Mouse (Mus musculus) C2C12 (cell line): ENCODE measurements around the gene Crabp2.

Experiments used
- CEBPB ChIP-seq: IDR thresholded peaks from one replicate; pipeline ENCODE4 v1.6.1; 2011; ENCODE audit warnings: low read depth, mild to moderate bottlenecking, control low read depth, moderate library complexity
- CTCF ChIP-seq: IDR thresholded peaks from one replicate; pipeline ENCODE4 v1.5.1; 2011; ENCODE audit not compliant: control insufficient read depth, insufficient read depth, insufficient read length
- FOSL1 ChIP-seq: IDR thresholded peaks from one replicate; pipeline ENCODE4 v1.8.0; 2011; ENCODE audit warnings: mild to moderate bottlenecking, low read length; ENCODE audit not compliant: poor library complexity, insufficient read depth, severe bottlenecking
- MAX ChIP-seq: IDR thresholded peaks from one replicate; pipeline ENCODE4 v1.6.1; 2011; ENCODE audit warnings: mild to moderate bottlenecking, control low read depth
- MYOD1 ChIP-seq: IDR thresholded peaks from one replicate; pipeline ENCODE4 v1.6.1; 2011; ENCODE audit warnings: low read depth; ENCODE audit not compliant: control insufficient read depth, insufficient read length
- MYOG ChIP-seq: IDR thresholded peaks from one replicate; pipeline ENCODE4 v1.6.1; 2011; ENCODE audit not compliant: control insufficient read depth, insufficient read length; ENCODE audit errors: extremely low read depth
- USF1 ChIP-seq: IDR thresholded peaks from one replicate; pipeline ENCODE4 v1.6.1; 2011; ENCODE audit warnings: low read depth, mild to moderate bottlenecking, control low read depth, moderate library complexity

DNA sequence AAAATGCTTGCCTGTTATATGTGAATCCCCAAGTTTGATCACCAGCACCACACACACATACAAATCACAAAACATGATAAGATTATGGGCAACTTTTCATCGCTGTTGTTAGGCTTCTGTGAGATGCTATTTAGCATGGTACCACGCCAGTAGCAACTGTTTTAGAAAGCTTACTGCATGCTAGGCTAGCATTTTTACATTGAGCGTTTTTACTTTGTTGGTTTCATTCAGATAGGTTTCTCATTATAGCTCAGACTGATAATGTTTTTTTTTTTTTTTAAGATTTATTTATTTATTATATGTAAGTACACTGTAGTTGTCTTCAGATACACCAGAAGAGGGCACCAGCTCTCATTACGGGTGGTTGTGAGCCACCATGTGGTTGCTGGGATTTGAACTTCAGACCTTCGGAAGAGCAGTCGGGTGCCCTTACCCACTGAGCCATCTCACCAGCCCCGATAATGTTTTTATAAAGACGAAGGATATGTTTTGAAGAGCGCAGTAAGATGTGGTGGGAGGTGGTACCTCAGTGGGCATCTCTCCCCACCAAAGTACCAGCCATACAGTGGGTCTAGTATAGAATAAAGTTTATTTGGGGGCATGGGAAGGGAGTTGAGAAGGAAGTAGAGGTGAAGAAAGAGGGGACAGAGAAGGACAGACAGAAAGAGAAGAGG lies 28.1 kb upstream of the Crabp2 start:
- TF ChIP-seq CTCF = no peak
- no peak for TF ChIP-seq USF1
- no peak for TF ChIP-seq MAX
- no peak for TF ChIP-seq FOSL1
- TF ChIP-seq MYOG = no peak
- no peak for TF ChIP-seq MYOD1
- TF ChIP-seq CEBPB = no peak
